Mouse (Mus musculus): ENCODE data around the gene St5. TPM values are rescaled to one million over a fixed set of nuclear protein-coding genes. Genes with fewer than 3 reads are reported as not detected.

The St5 gene
- polyA plus RNA-seq, 1 experiment from 2014 or later: 41.0 TPM

DNA sequence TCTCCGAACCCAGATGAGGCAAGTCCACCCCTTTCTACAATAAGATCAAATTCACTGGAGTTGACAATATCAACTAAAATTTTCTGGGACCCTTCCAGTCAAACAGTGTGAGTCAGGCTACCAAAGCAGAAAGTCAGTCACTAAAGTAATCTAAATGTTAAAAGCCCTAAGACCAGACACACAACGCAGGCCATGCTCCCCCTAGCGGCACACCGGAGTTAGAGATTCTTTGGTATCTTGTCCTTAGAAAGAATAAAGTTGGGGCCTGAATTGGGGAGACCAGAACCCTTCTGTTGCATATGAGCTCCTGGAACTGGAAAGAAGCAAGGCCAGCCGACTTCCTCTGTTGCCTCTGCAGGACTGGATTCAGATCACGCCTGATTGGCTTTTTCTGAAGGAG lies 84.7 kb downstream of the St5 start:
- Histone ChIP-seq H3K4me1 (replicated peaks) (peaks cover 72% of the 10 kb centered on the region), H3K27me3 (replicated peaks) (no peaks in the 10 kb centered on the region), H3K27ac (ENCODE audit: poor library complexity, severe bottlenecking) (no peak overlapping the region), H3K4me3 (no peak overlapping the region), H3K36me3 (peaks cover 3% of the 10 kb centered on the region; the same call in 1 of the 2 replicates), H3K9me3 (replicated peaks) (no peaks in the 10 kb centered on the region), H3K4me2 (no peak overlapping the region), H3K9ac (no peak overlapping the region)
- no peak for ATAC-seq (ENCODE audit: insufficient number of reproducible peaks, low FRiP score)
- WGBS: 28% methylated on average over 6 of the region's 6 CpGs

DNA sequence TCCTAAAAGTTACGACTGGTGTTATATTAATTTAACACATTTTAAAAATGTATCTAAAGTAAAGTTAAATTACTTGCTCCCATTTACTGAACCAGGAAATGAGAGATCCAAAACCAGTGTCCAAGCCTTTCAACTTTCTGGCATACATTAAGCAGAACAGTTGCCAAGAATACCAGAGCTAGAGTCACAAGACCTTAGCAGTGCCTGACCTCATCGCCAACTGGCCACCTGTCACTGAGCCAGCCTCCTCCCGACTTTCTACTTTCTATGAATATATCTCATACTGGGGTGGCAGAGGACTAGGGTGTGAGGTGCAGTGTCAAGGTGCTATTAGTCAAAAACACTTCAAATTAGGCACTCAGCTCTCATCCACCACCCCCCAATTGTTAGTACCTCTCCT lies 85.6 kb downstream of the St5 start:
- Histone ChIP-seq H3K4me3 (no peak overlapping the region), H3K4me2 (0 out of 2 replicates have a peak overlapping the region, but pooled peaks have one; percentile 11), H3K27me3 (replicated peaks) (no peaks in the 10 kb centered on the region), H3K36me3 (peaks cover 3% of the 10 kb centered on the region; the same call in 1 of the 2 replicates), H3K27ac (ENCODE audit: poor library complexity, severe bottlenecking) (peak overlapping the region; percentile 42; the same call in 1 of the 2 replicates), H3K9ac (no peak overlapping the region), H3K9me3 (replicated peaks) (no peaks in the 10 kb centered on the region), H3K4me1 (replicated peaks) (peaks cover 74% of the 10 kb centered on the region)
- WGBS: 35% methylated on average over 3 of the region's 3 CpGs
- ATAC-seq (ENCODE audit: insufficient number of reproducible peaks, low FRiP score): no peak

DNA sequence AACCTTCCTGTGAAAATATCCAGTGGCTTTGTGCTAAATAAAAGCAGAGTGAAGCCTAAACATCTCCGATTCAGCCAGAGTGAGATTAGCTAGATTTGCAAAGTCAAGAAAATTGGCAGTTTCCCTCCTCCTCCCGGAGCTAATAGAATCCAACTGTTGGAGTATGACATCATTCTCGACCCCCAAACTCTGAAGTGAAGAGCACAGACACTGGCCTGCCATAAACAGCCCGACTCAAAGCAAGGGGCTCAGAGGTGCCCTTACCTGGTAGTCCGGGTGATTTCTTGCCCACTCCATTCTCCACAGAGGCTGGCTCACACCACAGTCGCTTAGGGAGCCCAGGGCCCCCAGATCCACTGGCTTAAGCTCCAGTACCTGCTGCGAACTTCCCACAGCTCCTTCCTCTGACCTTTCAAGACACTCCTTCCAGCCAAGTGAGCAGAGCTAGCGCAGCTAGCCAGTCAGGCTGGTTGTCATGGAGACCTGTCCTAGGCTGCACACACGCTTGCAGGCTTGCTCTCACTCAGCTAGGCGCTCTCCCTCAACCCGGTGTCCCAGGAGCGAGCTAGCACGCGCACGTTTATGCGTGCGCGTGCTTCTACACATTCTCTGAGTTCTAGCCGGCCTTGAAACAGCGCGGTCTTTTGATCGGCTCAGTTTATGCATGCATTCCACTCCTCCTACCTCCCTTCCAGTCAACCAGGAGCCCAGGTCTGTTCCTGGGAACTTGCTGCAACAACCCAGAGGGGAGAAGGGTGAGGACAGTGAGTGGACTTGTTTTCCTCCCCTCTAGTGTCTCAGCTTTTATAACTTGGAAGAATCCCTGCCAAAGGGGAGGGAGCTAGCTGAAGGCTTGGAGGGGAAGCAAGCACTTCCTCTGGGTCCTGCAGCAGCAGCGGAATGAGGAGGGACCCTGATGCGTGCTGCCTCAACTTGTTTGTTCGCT lies 87.1 kb downstream of the St5 start:
- no peaks in the 10 kb centered on the region for H3K9me3 ChIP-seq (replicated peaks)
- H3K4me3 ChIP-seq: peak overlapping the region; percentile 46
- H3K4me1 ChIP-seq (replicated peaks): peaks cover 73% of the 10 kb centered on the region
- ATAC-seq (ENCODE audit: insufficient number of reproducible peaks, low FRiP score): peak; percentile 88
- H3K36me3 ChIP-seq: peaks cover 3% of the 10 kb centered on the region; the same call in 1 of the 2 replicates
- WGBS: 5% methylated on average over 25 of the region's 25 CpGs
- H3K27me3 ChIP-seq (replicated peaks): no peaks in the 10 kb centered on the region
- peak overlapping the region; percentile 97 for H3K27ac ChIP-seq (ENCODE audit: poor library complexity, severe bottlenecking)
- H3K9ac ChIP-seq: peak overlapping the region; percentile 70
- peak overlapping the region; percentile 81 for H3K4me2 ChIP-seq

DNA sequence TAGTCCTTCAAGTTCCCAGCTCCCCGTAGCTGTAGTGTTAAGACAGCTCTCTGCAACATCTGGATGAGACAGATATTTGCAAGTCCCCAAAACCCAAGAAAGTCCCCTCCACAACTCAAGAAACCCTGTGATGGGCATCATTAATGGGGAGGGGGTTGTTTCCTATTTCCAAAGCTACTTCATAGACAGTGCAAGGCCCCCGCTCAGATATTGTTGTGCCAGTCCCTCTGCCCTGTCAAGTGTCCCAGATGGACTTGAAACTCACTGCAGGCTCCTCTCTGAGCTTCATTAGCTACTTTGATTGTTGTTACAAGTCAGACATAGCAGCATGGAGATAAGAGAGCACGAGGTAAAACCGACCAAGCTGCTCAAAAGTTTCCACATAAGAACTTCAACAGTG lies 87.8 kb downstream of the St5 start:
- no peak for ATAC-seq (ENCODE audit: insufficient number of reproducible peaks, low FRiP score)

DNA sequence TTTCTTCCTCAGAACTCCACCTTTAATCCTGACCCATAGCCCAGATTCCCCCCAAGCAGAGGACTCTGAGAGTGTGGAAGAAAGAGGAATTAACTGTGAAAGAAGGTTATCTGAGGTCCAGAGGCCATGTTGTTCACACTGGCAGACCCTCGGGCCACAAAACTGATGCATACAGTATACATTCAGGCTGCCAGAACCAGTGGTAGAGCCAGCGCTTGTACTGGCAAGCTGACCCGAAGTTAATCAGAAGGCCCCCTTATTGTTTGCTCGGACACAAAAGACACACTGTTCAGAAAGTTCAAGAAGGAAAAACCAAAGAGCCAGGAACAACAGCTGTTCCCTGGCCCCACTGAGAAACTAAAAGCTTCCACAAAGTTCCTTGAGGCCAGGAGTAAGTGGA lies 88.5 kb downstream of the St5 start:
- no peaks in the 10 kb centered on the region for H3K27me3 ChIP-seq (replicated peaks)
- H3K4me3 ChIP-seq: peak overlapping the region; percentile 46
- WGBS: 29% methylated on average over 4 of the region's 4 CpGs
- no peaks in the 10 kb centered on the region for H3K9me3 ChIP-seq (replicated peaks)
- H3K4me1 ChIP-seq (replicated peaks): peaks cover 77% of the 10 kb centered on the region
- peak overlapping the region; percentile 97 for H3K27ac ChIP-seq (ENCODE audit: poor library complexity, severe bottlenecking)
- H3K9ac ChIP-seq: peak overlapping the region; percentile 70; the same call in 1 of the 2 replicates
- peaks cover 3% of the 10 kb centered on the region; the same call in 1 of the 2 replicates for H3K36me3 ChIP-seq
- no peak for ATAC-seq (ENCODE audit: insufficient number of reproducible peaks, low FRiP score)
- H3K4me2 ChIP-seq: peak overlapping the region; percentile 81

More for the DNA sequence above, 87.8 kb downstream of the St5 start:
- peak overlapping the region; percentile 81 for H3K4me2 ChIP-seq
- H3K4me3 ChIP-seq: peak overlapping the region; percentile 46
- H3K27ac ChIP-seq (ENCODE audit: poor library complexity, severe bottlenecking): peak overlapping the region; percentile 97
- 11% methylated on average over 4 of the region's 4 CpGs for WGBS
- no peaks in the 10 kb centered on the region for H3K27me3 ChIP-seq (replicated peaks)
- H3K36me3 ChIP-seq: peaks cover 3% of the 10 kb centered on the region; the same call in 1 of the 2 replicates
- no peaks in the 10 kb centered on the region for H3K9me3 ChIP-seq (replicated peaks)
- H3K9ac ChIP-seq: peak overlapping the region; percentile 70
- peaks cover 70% of the 10 kb centered on the region for H3K4me1 ChIP-seq (replicated peaks)

DNA sequence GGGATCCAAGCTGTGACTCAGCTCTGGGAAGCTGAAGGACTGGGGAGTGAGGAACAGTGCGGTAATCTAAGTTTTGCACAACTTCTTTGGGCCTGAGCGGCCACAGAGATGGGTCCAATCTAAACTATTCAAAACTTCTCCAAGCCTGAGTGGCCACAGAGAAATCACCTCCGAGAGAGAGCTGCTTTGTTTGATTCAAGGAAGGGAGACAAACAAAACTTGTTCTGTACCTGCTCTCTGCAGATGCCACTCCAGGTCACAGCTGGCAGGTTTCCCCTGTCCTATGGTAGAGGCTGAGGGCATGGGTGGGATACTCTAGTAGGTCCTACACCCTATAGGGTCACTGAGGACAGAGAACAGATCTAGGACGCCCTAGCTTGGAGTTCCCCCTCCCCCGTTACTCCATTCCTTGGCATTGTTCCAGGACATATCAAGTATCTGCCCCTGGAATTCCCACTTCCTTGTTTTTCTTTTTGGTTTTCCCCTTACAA lies 89.8 kb downstream of the St5 start:
- no peak overlapping the region for H3K4me3 ChIP-seq
- ATAC-seq (ENCODE audit: insufficient number of reproducible peaks, low FRiP score): peak; percentile 58
- H3K4me1 ChIP-seq (replicated peaks): peaks cover 85% of the 10 kb centered on the region
- peak overlapping the region; percentile 37; the same call in 1 of the 2 replicates for H3K9ac ChIP-seq
- no peaks in the 10 kb centered on the region for H3K27me3 ChIP-seq (replicated peaks)
- no peaks in the 10 kb centered on the region for H3K36me3 ChIP-seq
- H3K4me2 ChIP-seq: peak overlapping the region; percentile 50
- H3K27ac ChIP-seq (ENCODE audit: poor library complexity, severe bottlenecking): peak overlapping the region; percentile 70
- WGBS: 35% methylated on average over 5 of the region's 5 CpGs
- no peaks in the 10 kb centered on the region for H3K9me3 ChIP-seq (replicated peaks)

DNA sequence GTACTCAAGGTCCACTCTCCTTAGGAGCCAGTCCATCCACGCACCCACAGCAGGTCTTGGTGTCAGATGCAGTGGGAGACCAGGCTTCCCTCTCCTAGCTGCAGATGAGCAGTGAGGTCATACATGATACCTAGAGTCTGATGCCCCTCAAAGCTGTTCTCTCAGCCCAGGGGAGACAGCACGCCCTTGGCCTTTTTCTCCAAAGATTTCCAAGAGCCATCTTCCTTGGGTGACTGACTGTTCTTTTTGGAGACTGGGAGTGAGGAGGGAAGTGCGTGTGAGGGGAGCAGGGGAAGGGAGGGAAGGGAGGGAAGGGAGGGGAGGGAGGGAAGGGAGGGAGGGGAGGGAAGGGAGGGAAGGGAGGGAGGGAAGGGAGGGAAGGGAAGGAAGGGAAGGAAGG lies 90.4 kb downstream of the St5 start:
- peaks cover 85% of the 10 kb centered on the region for H3K4me1 ChIP-seq (replicated peaks)
- no peak overlapping the region for H3K4me3 ChIP-seq
- no peaks in the 10 kb centered on the region for H3K36me3 ChIP-seq
- no peak overlapping the region for H3K9ac ChIP-seq
- H3K9me3 ChIP-seq (replicated peaks): no peaks in the 10 kb centered on the region
- H3K27ac ChIP-seq (ENCODE audit: poor library complexity, severe bottlenecking): no peak overlapping the region
- H3K4me2 ChIP-seq: no peak overlapping the region
- 83% methylated on average over 2 of the region's 3 CpGs for WGBS
- no peaks in the 10 kb centered on the region for H3K27me3 ChIP-seq (replicated peaks)
- ATAC-seq (ENCODE audit: insufficient number of reproducible peaks, low FRiP score): no peak

DNA sequence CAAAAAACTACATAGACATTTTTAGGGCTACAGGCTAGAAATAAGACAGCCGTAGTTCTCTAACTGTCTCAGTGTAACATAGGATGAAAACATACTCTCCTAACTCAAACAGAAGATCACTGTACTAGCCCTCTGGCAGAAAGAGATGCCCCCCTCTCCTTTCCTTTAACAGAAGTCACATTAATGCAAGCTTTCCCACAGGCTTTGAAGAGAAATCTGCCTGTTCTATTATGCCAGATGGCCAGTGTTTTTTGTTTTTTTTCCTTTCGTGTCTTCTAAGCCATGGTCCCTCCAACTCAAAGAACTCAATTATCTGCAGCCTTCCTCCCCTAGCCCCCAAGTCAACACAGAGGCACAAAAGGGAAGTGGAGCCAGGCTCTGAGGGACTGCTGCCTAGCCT lies 90.9 kb downstream of the St5 start:
- Histone ChIP-seq H3K9ac (no peak overlapping the region), H3K4me2 (no peak overlapping the region), H3K9me3 (replicated peaks) (no peaks in the 10 kb centered on the region), H3K27me3 (replicated peaks) (no peaks in the 10 kb centered on the region), H3K4me1 (replicated peaks) (peaks cover 86% of the 10 kb centered on the region), H3K4me3 (no peak overlapping the region), H3K36me3 (no peaks in the 10 kb centered on the region), H3K27ac (ENCODE audit: poor library complexity, severe bottlenecking) (no peak overlapping the region)
- WGBS: 58% methylated on average over 2 of the region's 2 CpGs
- no peak for ATAC-seq (ENCODE audit: insufficient number of reproducible peaks, low FRiP score)

DNA sequence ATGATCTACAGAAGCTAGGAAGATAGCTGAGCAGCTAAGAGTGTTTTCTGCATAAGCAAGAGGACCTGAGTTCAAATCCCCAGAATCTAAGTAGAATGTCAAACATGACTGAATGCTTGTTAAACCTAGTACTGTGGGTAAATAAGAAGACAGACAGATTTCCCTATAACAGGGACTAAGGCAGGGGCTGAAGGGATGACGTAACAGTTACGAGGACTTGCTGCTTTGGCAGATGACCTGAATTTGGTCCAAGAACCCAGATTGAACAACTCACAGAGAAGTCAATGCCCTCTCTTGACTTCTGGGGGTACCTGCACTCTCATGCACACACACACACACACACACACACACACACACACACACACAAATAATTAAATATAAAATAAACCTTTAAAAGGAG lies 93.1 kb downstream of the St5 start:
- Histone ChIP-seq H3K4me1 (replicated peaks) (peaks cover 78% of the 10 kb centered on the region), H3K36me3 (no peaks in the 10 kb centered on the region), H3K9me3 (replicated peaks) (no peaks in the 10 kb centered on the region), H3K4me3 (no peak overlapping the region), H3K27me3 (replicated peaks) (no peaks in the 10 kb centered on the region), H3K4me2 (no peak overlapping the region), H3K27ac (ENCODE audit: poor library complexity, severe bottlenecking) (no peak overlapping the region), H3K9ac (no peak overlapping the region)
- ATAC-seq (ENCODE audit: insufficient number of reproducible peaks, low FRiP score): no peak
- WGBS: 92% methylated on average over 2 of the region's 2 CpGs

DNA sequence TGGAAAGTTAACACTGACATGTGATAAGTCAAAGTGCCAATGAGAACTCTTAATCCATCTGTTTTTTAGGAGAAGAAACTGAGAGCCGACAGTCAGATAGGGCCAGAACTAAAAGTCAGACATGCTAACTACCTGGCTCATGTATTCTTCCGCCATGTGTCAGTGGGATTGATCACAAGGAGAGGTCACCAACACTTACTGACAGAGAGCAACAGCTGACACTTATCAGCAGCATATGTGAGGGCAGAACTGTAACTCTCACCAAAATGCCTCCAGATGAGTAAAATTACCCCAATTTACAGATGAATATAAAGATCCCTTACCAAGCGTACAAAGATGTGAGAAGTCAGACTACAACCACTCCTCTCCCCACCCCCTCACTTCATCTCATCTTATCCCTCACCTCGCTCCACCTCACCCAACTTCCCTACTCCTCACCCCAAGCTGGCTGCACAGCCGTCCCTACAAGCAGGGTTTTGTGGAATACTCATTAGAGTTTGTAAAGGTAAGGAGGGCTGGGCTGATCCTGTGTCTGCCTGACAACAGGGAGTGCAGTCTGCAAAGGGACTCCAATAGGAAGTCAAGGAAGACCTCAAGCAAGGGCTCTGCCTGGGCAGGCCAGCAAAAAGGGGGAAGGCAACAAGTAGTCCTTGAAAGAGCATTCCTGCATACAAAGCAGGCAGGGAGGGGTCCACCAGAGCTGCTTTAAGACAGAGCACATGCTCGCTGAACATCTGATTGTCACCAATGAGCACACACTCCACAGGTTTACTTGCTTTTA lies 93.7 kb downstream of the St5 start:
- 63% methylated on average over 6 of the region's 6 CpGs for WGBS
- Histone ChIP-seq H3K9me3 (replicated peaks) (no peaks in the 10 kb centered on the region), H3K9ac (no peak overlapping the region), H3K4me2 (no peak overlapping the region), H3K27ac (ENCODE audit: poor library complexity, severe bottlenecking) (no peak overlapping the region), H3K36me3 (no peaks in the 10 kb centered on the region), H3K4me3 (no peak overlapping the region), H3K27me3 (replicated peaks) (no peaks in the 10 kb centered on the region), H3K4me1 (replicated peaks) (peaks cover 72% of the 10 kb centered on the region)
- no peak for ATAC-seq (ENCODE audit: insufficient number of reproducible peaks, low FRiP score)

DNA sequence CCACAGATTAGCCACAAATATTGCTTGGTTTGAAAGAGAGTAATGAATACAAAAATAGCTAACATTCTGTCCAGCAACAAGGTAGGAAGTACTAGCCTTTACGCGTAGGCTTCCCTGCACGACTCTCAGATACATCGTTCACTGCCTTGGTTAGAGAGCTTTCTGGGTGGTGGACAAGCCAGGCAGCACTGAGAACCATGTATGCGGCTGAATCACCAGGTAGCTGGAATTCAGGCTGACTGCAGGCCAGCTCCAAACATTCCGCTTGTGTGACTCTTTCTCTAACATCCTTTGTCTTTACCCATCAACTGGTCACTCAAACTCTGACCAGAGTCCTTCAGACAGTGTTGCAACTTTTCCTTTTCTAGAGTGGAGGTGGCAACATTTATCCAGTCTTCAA lies 94.6 kb downstream of the St5 start:
- WGBS: 75% methylated on average over 6 of the region's 6 CpGs
- Histone ChIP-seq H3K9me3 (replicated peaks) (no peaks in the 10 kb centered on the region), H3K4me1 (replicated peaks) (peaks cover 65% of the 10 kb centered on the region), H3K27me3 (replicated peaks) (no peaks in the 10 kb centered on the region), H3K9ac (no peak overlapping the region), H3K36me3 (no peaks in the 10 kb centered on the region), H3K27ac (ENCODE audit: poor library complexity, severe bottlenecking) (no peak overlapping the region), H3K4me3 (no peak overlapping the region), H3K4me2 (no peak overlapping the region)
- no peak for ATAC-seq (ENCODE audit: insufficient number of reproducible peaks, low FRiP score)

Data from heart, embryonic 12.5 days (tissue).